Mouse (Mus musculus) midbrain, embryonic 14.5 days (tissue): Measurements from ENCODE around the gene Klf1. TPM values are rescaled to one million over a fixed set of nuclear protein-coding genes. Genes with fewer than 3 reads are reported as not detected.

Experiments
- ATAC-seq: fragments of 200-750 bp; cut with Nextera tagmentation; 2 replicates; pipeline ENCODE4 v1.8.0; 2017; ENCODE audit warnings: moderate number of reproducible peaks, moderate library complexity; ENCODE audit not compliant: low FRiP score, low TSS enrichment
- DNase-seq: peaks from one replicate; pipeline ENCODE4 v3.0.0-alpha.2; 2015
- H3K27ac ChIP-seq: fragments of 300-500 bp; sonication (generic); replicated peaks from 2 replicates; pipeline ENCODE4 v1.5.1; 2014; ENCODE audit warnings: mild to moderate bottlenecking, low read depth, low read length, moderate library complexity
- H3K27me3 ChIP-seq: fragments of 300-500 bp; sonication (generic); 2 replicates; pipeline ENCODE4 v1.6.1; 2014; ENCODE audit warnings: low read length, control low read depth, mixed read lengths; ENCODE audit not compliant: control insufficient read depth, insufficient read depth
- H3K36me3 ChIP-seq: fragments of 300-500 bp; sonication (generic); 2 replicates; pipeline ENCODE4 v1.6.1; 2014; ENCODE audit warnings: low read length, control low read depth; ENCODE audit not compliant: control insufficient read depth, insufficient read depth
- H3K4me1 ChIP-seq: fragments of 300-500 bp; sonication (generic); 2 replicates; pipeline ENCODE4 v1.6.1; 2014; ENCODE audit warnings: mild to moderate bottlenecking, antibody characterized with exemption, low read length, control low read depth; ENCODE audit not compliant: control insufficient read depth, insufficient read depth
- H3K4me2 ChIP-seq: fragments of 300-500 bp; sonication (generic); 2 replicates; pipeline ENCODE4 v1.6.1; 2014; ENCODE audit warnings: mild to moderate bottlenecking, low read length, moderate library complexity
- H3K4me3 ChIP-seq: fragments of 300-500 bp; sonication (generic); replicated peaks from 2 replicates; pipeline ENCODE4 v1.5.1; 2014; ENCODE audit warnings: low read depth, low read length
- H3K9ac ChIP-seq: fragments of 300-500 bp; sonication (generic); replicated peaks from 2 replicates; pipeline ENCODE4 v1.6.1; 2014; ENCODE audit warnings: mild to moderate bottlenecking, low read length, moderate library complexity
- H3K9me3 ChIP-seq: fragments of 300-500 bp; sonication (generic); 2 replicates; pipeline ENCODE4 v1.6.1; 2016; ENCODE audit warnings: low read length, control low read depth, mixed read lengths; ENCODE audit not compliant: control insufficient read depth
- WGBS: fragments of 180-500 bp; shearing (Covaris S2); extraction: QIAGEN DNeasy Blood & Tissue Kit; methylation state at CpG from one replicate; pipeline ENCODE4 v1.1.7; 2014; 5-methylcytosine and 5-hydroxymethylcytosine counted together
- microRNA-seq: library from miRNA; unstranded; fragments of <30 nt; microRNA quantifications from one replicate; pipeline ENCODE4, GENCODE M21; 2016
- polyA plus RNA-seq: library from polyadenylated mRNA; unstranded; fragments of >200 nt; fragmentation: Nextera tagmentation; extraction: Ambion mirVana; gene quantifications from 2 replicates; pipeline ENCODE4 v1.2.1, GENCODE M21; 2014

Klf1 gene
- polyA plus RNA-seq, 1 experiment from 2014 or later = 0.63 TPM

DNA sequence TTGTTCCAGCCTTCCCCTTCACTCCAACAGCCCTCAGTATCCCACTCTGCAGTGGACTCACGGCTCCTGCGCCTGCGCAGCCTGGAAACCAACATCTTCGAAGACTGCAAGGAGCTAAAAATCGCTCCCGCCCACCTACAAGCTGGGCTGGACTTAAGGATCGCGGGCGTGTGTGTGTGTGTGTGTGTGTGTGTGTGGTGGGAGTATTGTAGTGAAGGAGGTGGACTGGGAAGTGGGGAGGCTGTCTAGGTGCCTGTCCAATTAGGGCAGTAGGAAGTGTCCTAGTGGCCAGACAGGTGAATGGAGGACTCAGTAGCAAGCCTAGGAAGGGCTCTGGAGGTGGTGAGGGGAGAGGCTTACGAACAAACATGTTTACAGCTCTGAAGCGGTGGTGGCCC, 43.5 kb downstream of the Klf1 start:
- Histone ChIP-seq H3K27me3 (peaks cover 33% of the 10 kb centered on the region), H3K4me3 (peak overlapping the region; percentile 63), H3K36me3 (no peaks in the 10 kb centered on the region), H3K27ac (peak overlapping the region; percentile 79), H3K4me2 (peak overlapping the region; percentile 88), H3K4me1 (peaks cover 30% of the 10 kb centered on the region), H3K9me3 (no peaks in the 10 kb centered on the region), H3K9ac (peak overlapping the region; percentile 87)
- under 1% methylated on average over 11 of the region's 11 CpGs for WGBS
- peak; percentile 83 for DNase-seq
- peak; percentile 42 for ATAC-seq

DNA sequence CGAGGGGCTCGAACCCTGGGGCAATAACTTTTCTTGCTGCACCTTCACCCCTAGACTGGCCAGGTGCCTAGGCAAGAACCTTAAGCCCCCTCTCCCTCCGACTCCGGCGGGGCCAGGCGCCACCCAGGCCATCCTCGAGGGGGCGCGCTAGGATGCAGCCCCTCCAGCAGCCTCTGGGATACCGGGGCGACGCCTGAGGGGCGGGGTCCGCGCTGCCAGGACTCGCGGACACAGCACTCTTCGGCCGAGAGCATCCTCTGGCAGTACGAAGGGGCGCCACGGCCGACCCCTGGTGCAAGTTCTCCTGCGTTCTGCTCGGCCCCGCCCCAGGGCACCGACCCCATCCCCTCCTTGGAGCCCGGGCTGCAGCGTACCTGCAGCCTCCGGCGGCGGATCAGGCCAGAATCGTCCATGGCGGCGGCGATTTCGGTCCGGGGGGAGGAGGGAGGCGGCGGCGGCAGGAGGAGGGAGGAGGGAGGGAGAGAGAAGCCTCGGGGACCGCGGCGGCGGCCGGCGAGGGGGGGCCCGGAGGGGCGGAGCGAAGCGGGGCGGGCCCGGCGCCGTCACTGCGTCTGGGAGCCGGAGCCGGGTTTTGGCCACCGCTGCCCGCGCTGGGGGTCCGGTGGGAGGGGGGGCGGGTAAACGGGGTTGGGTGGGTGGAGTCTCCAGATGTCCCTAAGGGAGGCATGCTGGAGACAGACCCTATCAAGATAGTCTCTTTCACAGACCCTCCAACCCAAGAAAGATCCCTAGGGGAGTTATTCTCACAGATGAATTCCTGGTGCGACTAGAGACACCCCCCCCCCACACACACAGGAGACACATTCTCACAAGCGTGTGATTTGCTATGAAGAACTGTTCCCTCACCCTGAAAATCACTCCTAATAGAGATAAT, 44.2 kb downstream of the Klf1 start:
- Histone ChIP-seq H3K36me3 (no peaks in the 10 kb centered on the region), H3K27me3 (peaks cover 36% of the 10 kb centered on the region), H3K9me3 (no peaks in the 10 kb centered on the region)

DNA sequence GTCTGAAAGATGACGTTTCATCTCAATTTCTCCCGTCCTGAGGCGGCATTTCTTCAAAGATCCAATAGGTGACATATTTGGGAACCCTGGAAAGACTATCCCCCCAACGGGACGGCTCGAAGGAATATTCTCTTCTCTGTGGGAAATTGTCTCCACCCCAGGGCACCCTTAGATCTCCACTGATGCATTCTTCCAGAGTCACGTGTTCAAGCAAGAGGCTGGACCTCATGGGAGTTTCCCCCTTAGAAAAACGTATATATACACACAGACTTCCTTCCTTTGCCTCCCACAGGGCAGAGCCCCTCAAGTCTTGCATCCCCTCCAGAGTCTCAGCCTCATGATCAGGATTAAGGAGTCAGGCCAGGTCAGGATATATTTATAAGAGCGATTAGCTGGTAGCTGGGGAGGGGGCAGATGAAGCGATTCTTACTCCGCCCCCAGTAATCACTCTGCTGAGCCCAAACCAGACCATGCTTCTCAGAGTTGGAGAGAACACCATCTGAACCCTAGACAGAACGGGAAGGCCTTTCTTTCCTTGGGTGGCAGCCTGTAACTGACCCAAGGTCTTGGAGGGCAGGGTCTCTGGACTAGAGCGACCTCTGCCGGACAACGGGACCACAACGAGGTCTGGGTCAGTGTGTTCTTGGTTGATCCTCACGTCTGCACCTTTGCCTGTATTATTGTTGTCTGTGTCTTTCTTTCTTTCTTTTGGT, 45.0 kb downstream of the Klf1 start, which contains the start of gene Rtbdn:
TSS of gene Rtbdn (plus strand) at position 464 of the 713 bp plus-strand sequence.
- Histone ChIP-seq H3K27ac (peak within 1 kb of the TSS; percentile 79), H3K27me3 (peaks cover 36% of the 10 kb centered on the region), H3K4me3 (peak within 1 kb of the TSS; percentile 63), H3K9me3 (no peaks in the 10 kb centered on the region), H3K9ac (peak within 1 kb of the TSS; percentile 87), H3K4me1 (peaks cover 30% of the 10 kb centered on the region), H3K36me3 (no peaks in the 10 kb centered on the region), H3K4me2 (peak within 1 kb of the TSS; percentile 88)
- WGBS = 4% methylated on average over 17 of the region's 17 CpGs
- DNase-seq (peak; percentile 61), ATAC-seq (0 out of 2 replicates have a peak, but pooled peaks have one; percentile 26)

More for the DNA sequence above, 44.2 kb downstream of the Klf1 start:
- Histone ChIP-seq H3K27ac (peak overlapping the region; percentile 79), H3K9ac (peak overlapping the region; percentile 87), H3K4me1 (peaks cover 30% of the 10 kb centered on the region), H3K4me2 (peak overlapping the region; percentile 88), H3K4me3 (peak overlapping the region; percentile 63)
- ATAC-seq (peak; percentile 69), DNase-seq (peak; percentile 80)
- whole genome bisulfite sequencing = under 1% methylated on average over 59 of the region's 67 CpGs

DNA sequence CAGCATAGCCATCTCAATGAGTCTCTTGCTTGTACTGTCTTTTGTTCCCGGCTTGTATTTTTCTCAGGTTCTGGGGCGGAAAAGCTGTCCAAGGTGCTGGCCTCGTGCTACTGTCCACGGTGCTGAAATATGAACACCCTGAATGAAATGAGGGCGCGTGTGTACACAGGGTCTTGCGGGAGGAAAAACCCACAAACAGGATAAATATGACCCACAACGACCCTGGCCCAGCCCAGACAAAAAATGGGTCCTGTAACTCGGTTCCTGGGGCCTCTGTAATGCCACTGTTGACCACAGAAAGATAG, 45.5 kb downstream of the Klf1 start:
- H3K27ac ChIP-seq = no peak overlapping the region
- H3K27me3 ChIP-seq = peaks cover 36% of the 10 kb centered on the region
- H3K9me3 ChIP-seq = no peaks in the 10 kb centered on the region
- H3K9ac ChIP-seq = 0 out of 2 replicates have a peak overlapping the region, but pooled peaks have one; percentile 87
- peak overlapping the region; percentile 88 for H3K4me2 ChIP-seq
- peaks cover 30% of the 10 kb centered on the region for H3K4me1 ChIP-seq
- ATAC-seq (no peak), DNase-seq (no peak)
- H3K4me3 ChIP-seq = peak overlapping the region; percentile 63
- 18% methylated on average over 9 of the region's 9 CpGs for WGBS
- no peaks in the 10 kb centered on the region for H3K36me3 ChIP-seq

DNA sequence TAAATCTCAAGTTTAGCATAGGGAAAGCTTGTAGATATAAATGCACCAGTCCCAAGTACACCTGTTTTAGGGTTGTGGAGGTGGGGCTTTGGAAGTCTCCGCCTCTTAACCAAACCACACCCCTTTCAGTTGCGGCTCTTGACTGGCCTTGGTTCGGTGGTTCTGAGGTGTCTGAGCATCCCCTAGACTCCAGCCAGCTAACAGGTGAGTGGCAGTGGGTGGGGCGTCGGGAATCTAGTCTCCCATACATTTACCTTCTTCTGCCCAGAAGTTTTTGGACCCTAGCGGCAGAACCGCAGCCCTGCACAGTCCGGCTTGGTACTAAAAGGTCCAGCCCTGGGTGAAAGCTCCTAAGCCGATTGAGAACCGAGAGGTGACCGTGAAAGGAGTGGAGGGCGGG, 48.0 kb downstream of the Klf1 start:
- ATAC-seq = no peak
- Histone ChIP-seq H3K9ac (no peak overlapping the region), H3K4me3 (no peak overlapping the region), H3K4me1 (peaks cover 21% of the 10 kb centered on the region), H3K27ac (no peak overlapping the region), H3K9me3 (no peaks in the 10 kb centered on the region), H3K36me3 (no peaks in the 10 kb centered on the region), H3K4me2 (no peak overlapping the region), H3K27me3 (peaks cover 29% of the 10 kb centered on the region)
- 14% methylated on average over 12 of the region's 12 CpGs for WGBS
- no peak for DNase-seq

DNA sequence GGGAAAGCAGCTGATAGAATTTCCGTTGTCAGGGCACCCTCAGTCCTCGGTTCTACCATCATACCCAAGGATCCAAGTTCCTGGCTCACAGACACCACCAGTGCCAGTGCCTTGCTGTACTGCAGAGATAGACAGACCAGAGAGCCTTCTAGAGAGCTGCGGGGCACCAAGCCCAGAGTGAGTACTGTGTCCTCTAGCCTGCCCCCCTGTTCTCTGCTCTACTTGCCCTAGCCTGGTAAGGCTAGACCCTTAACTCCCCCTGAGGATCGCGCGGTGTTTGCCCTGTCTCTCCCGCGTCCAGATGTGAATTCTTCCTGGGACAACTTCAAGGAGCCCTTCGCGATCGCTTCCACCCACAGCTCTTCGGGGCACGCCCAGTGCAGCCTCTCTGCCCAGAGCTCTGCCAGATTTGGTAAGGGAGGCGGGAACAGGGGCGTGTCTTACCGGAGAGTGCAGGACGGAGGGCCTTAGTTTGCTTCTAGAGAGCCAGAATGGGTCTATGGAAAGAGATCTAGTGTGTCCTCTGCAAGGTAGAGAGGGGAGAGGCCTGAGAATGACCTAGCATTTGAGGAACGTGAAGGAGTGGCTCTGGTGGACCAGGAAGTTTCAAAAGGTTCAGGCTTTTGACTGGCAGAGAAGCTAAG, 51.0 kb downstream of the Klf1 start:
- Histone ChIP-seq H3K4me2 (no peak overlapping the region), H3K4me3 (no peak overlapping the region), H3K9me3 (no peaks in the 10 kb centered on the region), H3K27me3 (peaks cover 15% of the 10 kb centered on the region), H3K36me3 (0 out of 2 replicates have a peak, but pooled peaks cover under 1% of the 10 kb centered on the region), H3K4me1 (no peaks in the 10 kb centered on the region), H3K27ac (no peak overlapping the region), H3K9ac (no peak overlapping the region)
- 10% methylated on average over 18 of the region's 18 CpGs for WGBS
- ATAC-seq (no peak), DNase-seq (no peak)

Small RNA genes lying within 50 kb of the gene (microRNA-seq; reads per million reads assigned to microRNA genes)
- gene Gm24197 (not detected), gene Mir7069 (3.8 reads per million, percentile 23 among the genes with 10 or more reads in this experiment)

Other genes starting within 250 kb of the Klf1 start
- gene Ier2, start 239.1 kb upstream of the Klf1 start, polyA plus RNA-seq = 15.5 and 16.0 TPM in 2 replicates
- gene Trmt1, start 215.6 kb upstream of the Klf1 start, polyA plus RNA-seq = 56.9 and 59.6 TPM in 2 replicates
- 19.1 and 20.2 TPM in 2 replicates for gene Nacc1, start 214.1 kb upstream of the Klf1 start, polyA plus RNA-seq
- gene Lyl1, start 200.5 kb upstream of the Klf1 start, polyA plus RNA-seq = 1.5 and 3.8 TPM in 2 replicates
- 0.67 and 0.91 TPM in 2 replicates for gene G430095P16Rik, start 178.9 kb upstream of the Klf1 start, polyA plus RNA-seq
- gene Nfix, start 101.6 kb upstream of the Klf1 start, polyA plus RNA-seq = 45.9 and 49.8 TPM in 2 replicates
- 9.9 and 12.7 TPM in 2 replicates for gene Dand5, start 79.1 kb upstream of the Klf1 start, polyA plus RNA-seq
- gene Gadd45gip1, start 70.4 kb upstream of the Klf1 start, polyA plus RNA-seq = 32.7 and 35.8 TPM in 2 replicates
- 83.4 and 84.3 TPM in 2 replicates for gene Rad23a, start 61.3 kb upstream of the Klf1 start, polyA plus RNA-seq
- 434 and 525 TPM in 2 replicates for gene Calr, start 55.0 kb upstream of the Klf1 start, polyA plus RNA-seq
- gene Farsa, start 44.9 kb upstream of the Klf1 start, polyA plus RNA-seq = 95.6 and 111 TPM in 2 replicates
- 17.4 and 27.4 TPM in 2 replicates for gene Syce2, start 29.8 kb upstream of the Klf1 start, polyA plus RNA-seq
- 22.4 and 25.9 TPM in 2 replicates for gene Gcdh, start 8.0 kb upstream of the Klf1 start, polyA plus RNA-seq
- 4.0 and 5.4 TPM in 2 replicates for gene Dnase2a, start 6.6 kb downstream of the Klf1 start, polyA plus RNA-seq
- gene Mast1, start 35.4 kb downstream of the Klf1 start, polyA plus RNA-seq = 69.5 and 69.9 TPM in 2 replicates
- gene Rtbdn, start 45.1 kb downstream of the Klf1 start, polyA plus RNA-seq = 0.99 and 1.4 TPM in 2 replicates
- gene Gm49661, start 67.5 kb downstream of the Klf1 start, polyA plus RNA-seq = not detected in 2 replicates
- gene Prdx2, start 67.7 kb downstream of the Klf1 start, polyA plus RNA-seq = 1,531 and 1,588 TPM in 2 replicates
- 51.7 and 54.4 TPM in 2 replicates for gene Rnaseh2a, start 67.8 kb downstream of the Klf1 start, polyA plus RNA-seq
- 4.3 and 5.7 TPM in 2 replicates for gene Junb, start 76.8 kb downstream of the Klf1 start, polyA plus RNA-seq
- gene Hook2, start 88.7 kb downstream of the Klf1 start, polyA plus RNA-seq = 25.8 and 31.4 TPM in 2 replicates
- gene Best2, start 112.6 kb downstream of the Klf1 start, polyA plus RNA-seq = not detected in 2 replicates
- 130 and 155 TPM in 2 replicates for gene Asna1, start 123.4 kb downstream of the Klf1 start, polyA plus RNA-seq
- gene Trir, start 124.9 kb downstream of the Klf1 start, polyA plus RNA-seq = 157 and 191 TPM in 2 replicates
- gene Tnpo2, start 135.0 kb downstream of the Klf1 start, polyA plus RNA-seq = 32.0 and 41.0 TPM in 2 replicates
- 65.0 and 80.9 TPM in 2 replicates for gene Fbxw9, start 158.1 kb downstream of the Klf1 start, polyA plus RNA-seq
- 1.7 TPM in 1 of 2 replicates, not detected in the other for gene Gm5741, start 166.1 kb downstream of the Klf1 start, polyA plus RNA-seq
- gene Dhps, start 169.8 kb downstream of the Klf1 start, polyA plus RNA-seq = 88.8 and 95.8 TPM in 2 replicates
- gene Wdr83os, start 178.8 kb downstream of the Klf1 start, polyA plus RNA-seq = 141 and 154 TPM in 2 replicates
- 53.9 and 58.2 TPM in 2 replicates for gene Wdr83, start 179.4 kb downstream of the Klf1 start, polyA plus RNA-seq
- 13.3 and 17.2 TPM in 2 replicates for gene Man2b1, start 181.3 kb downstream of the Klf1 start, polyA plus RNA-seq
- gene Zfp791, start 221.2 kb downstream of the Klf1 start, polyA plus RNA-seq = 3.0 and 4.0 TPM in 2 replicates
- not detected in 2 replicates for gene Cks1brt, start 250.0 kb downstream of the Klf1 start, polyA plus RNA-seq